Comparison of ENCODE assay signal across 12 mouse cellular contexts in genomic region chr2:158689640-158690039, GRCm38 (mm10). TPM values are rescaled to one million over a fixed set of nuclear protein-coding genes. Genes with fewer than 3 reads are reported as not detected.
A peak's percentile ranks its signal among the peaks of the same experiment; 100 is the strongest.
DNase-seq lines count a peak whose midpoint lies in the region; ATAC-seq and TF ChIP-seq lines count a peak whose summit lies in the region.
"Had no signal": no experiment of that assay in that cellular context is flagged by ENCODE, and none has a peak within 500 bp of the region (broad histone marks: within the 10 kb centered on the region; RNA-seq: fewer than 3 reads in every experiment).

No protein-coding gene starts in this region.

- H3K9me3 ChIP-seq in forebrain, embryonic 15.5 days, result no peaks in the 10 kb centered on the region
- H3K9me3 ChIP-seq in forebrain, embryonic 13.5 days (replicated peaks), result no peaks in the 10 kb centered on the region
- H3K9me3 ChIP-seq: embryonic facial prominence, embryonic 13.5 days; G1E had no signal

- no peak overlapping the region for H3K9ac ChIP-seq in forebrain, embryonic 15.5 days (replicated peaks)
- H3K9ac ChIP-seq in forebrain, embryonic 13.5 days, result no peak overlapping the region
- H3K9ac ChIP-seq: embryonic facial prominence, embryonic 13.5 days had no signal

- 42% methylated on average over 7 of the region's 7 CpGs for WGBS in forebrain, embryonic 15.5 days
- 44% methylated on average over 7 of the region's 7 CpGs for WGBS in forebrain, embryonic 13.5 days
- WGBS in thymus, adult 2 months, result 34% methylated on average over 7 of the region's 7 CpGs

- H3K27ac ChIP-seq in forebrain, embryonic 15.5 days (replicated peaks), result peak overlapping the region; percentile 67
- H3K27ac ChIP-seq in forebrain, embryonic 13.5 days, result no peak overlapping the region
- H3K27ac ChIP-seq in layer of hippocampus, adult 2 months, result peak overlapping the region; percentile 88
- peak overlapping the region; percentile 81; the same call in 1 of the 2 replicates for H3K27ac ChIP-seq in cortical plate, adult 2 months (ENCODE audit: insufficient read depth, low read length)
- peak overlapping the region; percentile 92 for H3K27ac ChIP-seq in thymus, adult 2 months (ENCODE audit: control insufficient read depth, insufficient read depth, low read length)
- H3K27ac ChIP-seq: embryonic facial prominence, embryonic 13.5 days had no signal

- no peaks in the 10 kb centered on the region for H3K36me3 ChIP-seq in forebrain, embryonic 15.5 days
- no peaks in the 10 kb centered on the region for H3K36me3 ChIP-seq in forebrain, embryonic 13.5 days (ENCODE audit: poor library complexity, severe bottlenecking)
- peaks cover 2% of the 10 kb centered on the region; the same call in 1 of the 2 replicates for H3K36me3 ChIP-seq in thymus, adult 2 months (ENCODE audit: control insufficient read depth, insufficient read depth, low read length)
- H3K36me3 ChIP-seq: embryonic facial prominence, embryonic 13.5 days; G1E had no signal

- no peak for ATAC-seq in forebrain, embryonic 15.5 days (replicated peaks)
- no peak for ATAC-seq in forebrain, embryonic 13.5 days
- ATAC-seq: intestine, embryonic 16.5 days had no signal

- no peak overlapping the region for H3K4me3 ChIP-seq in forebrain, embryonic 15.5 days
- no peak overlapping the region for H3K4me3 ChIP-seq in forebrain, embryonic 13.5 days
- no peak overlapping the region for H3K4me3 ChIP-seq in layer of hippocampus, adult 2 months
- H3K4me3 ChIP-seq in cortical plate, adult 2 months (ENCODE audit: insufficient read depth, low read length), result no peak overlapping the region
- H3K4me3 ChIP-seq in thymus, adult 2 months (ENCODE audit: control insufficient read depth, insufficient read depth, low read length), result peak overlapping the region; percentile 16; the same call in 1 of the 2 replicates
- H3K4me3 ChIP-seq: embryonic facial prominence, embryonic 13.5 days had no signal

- peaks cover 31% of the 10 kb centered on the region for H3K4me1 ChIP-seq in forebrain, embryonic 15.5 days
- H3K4me1 ChIP-seq in forebrain, embryonic 13.5 days, result peaks cover 22% of the 10 kb centered on the region
- peaks cover 29% of the 10 kb centered on the region for H3K4me1 ChIP-seq in cortical plate, adult 2 months (ENCODE audit: control insufficient read depth, insufficient read depth, low read length)
- peaks cover 57% of the 10 kb centered on the region for H3K4me1 ChIP-seq in thymus, adult 2 months (replicated peaks; ENCODE audit: control insufficient read depth, insufficient read depth, low read length)

- no peak for TF ChIP-seq CTCF in layer of hippocampus, adult 2 months (conservative IDR thresholded peaks at IDR 0.05)
- no peak for TF ChIP-seq CTCF in cortical plate, adult 2 months (IDR thresholded peaks at IDR 0.05; ENCODE audit: extremely low read depth, insufficient read depth, low read length)
- no peak for TF ChIP-seq CTCF in thymus, adult 2 months (IDR thresholded peaks at IDR 0.05; ENCODE audit: borderline replicate concordance, control insufficient read depth, extremely low read depth, insufficient read depth, low read length, poor library complexity)

- TF ChIP-seq POLR2A in cortical plate, adult 2 months (IDR thresholded peaks at IDR 0.05; ENCODE audit: extremely low read depth, insufficient read depth, low read length), result no peak
- TF ChIP-seq POLR2A in thymus, adult 2 months (IDR thresholded peaks at IDR 0.05; ENCODE audit: control insufficient read depth, extremely low read depth, insufficient read depth, low read length, poor library complexity), result no peak

- no peak overlapping the region for H3K4me2 ChIP-seq in forebrain, embryonic 15.5 days (replicated peaks)
- H3K4me2 ChIP-seq in forebrain, embryonic 13.5 days, result no peak overlapping the region
- H3K4me2 ChIP-seq: embryonic facial prominence, embryonic 13.5 days had no signal

- no peaks in the 10 kb centered on the region for H3K27me3 ChIP-seq in forebrain, embryonic 15.5 days
- no peaks in the 10 kb centered on the region for H3K27me3 ChIP-seq in forebrain, embryonic 13.5 days
- no peaks in the 10 kb centered on the region for H3K27me3 ChIP-seq in thymus, adult 2 months (ENCODE audit: control insufficient read depth, insufficient read depth, low read length)
- H3K27me3 ChIP-seq: embryonic facial prominence, embryonic 13.5 days had no signal

- DNase-seq in layer of hippocampus, adult 2 months (ENCODE audit: low spot score in 2 of 2), result no peak
- DNase-seq in layer of hippocampus, adult 9-10 months (ENCODE audit: low spot score), result no peak
- DNase-seq in thymus, adult 2 months, result peak; percentile 58
- no peak for DNase-seq in layer of hippocampus, postnatal 25 days (ENCODE audit: extremely low spot score in 1 of 2, low spot score in 1 of 2)
- DNase-seq in urinary bladder, postnatal 25 days (ENCODE audit: low spot score), result no peak
- DNase-seq: cerebellum, adult 8-10 months had no signal

RNA-seq across cellular contexts. Expression of gene Ppp1r16b, which starts 24.4 kb away (rescaled TPM):
- 22.1 and 24.4 TPM in 2 replicates for polyA plus RNA-seq in forebrain, embryonic 15.5 days (2015; fragmentation: Nextera tagmentation; extraction: Ambion mirVana)
- polyA plus RNA-seq in forebrain, embryonic 13.5 days (2015; fragmentation: Nextera tagmentation; extraction: Ambion mirVana), result 7.8 and 8.4 TPM in 2 replicates
- total RNA-seq in layer of hippocampus, adult 2 months (2021), result 100 to 1,000 TPM; 147 to 150 TPM
- polyA plus RNA-seq in cortical plate, adult 2 months (2012; rRNA removed), result 51.5 and 55.4 TPM in 2 replicates
- polyA plus RNA-seq in thymus, adult 2 months (2012; rRNA removed), result 55.8 and 61.4 TPM in 2 replicates
- total RNA-seq in layer of hippocampus, postnatal 25 days (2021), result 100 to 1,000 TPM; 138 to 141 TPM
- polyA plus RNA-seq: G1E had no signal
